Mouse (Mus musculus) heart, embryonic 11.5 days (tissue): ENCODE results near the gene Fas. TPM values are rescaled to one million over a fixed set of nuclear protein-coding genes. Genes with fewer than 3 reads are reported as not detected.

ENCODE experiments used
- ATAC-seq: fragments of 200-750 bp; cut with Nextera tagmentation; replicated peaks from 2 replicates; pipeline ENCODE4 v1.8.0; 2017; ENCODE audit warnings: moderate library complexity; ENCODE audit not compliant: insufficient number of reproducible peaks, low FRiP score, low TSS enrichment
- H3K27ac ChIP-seq: fragments of 300-500 bp; sonication (generic); 2 replicates; pipeline ENCODE4 v1.5.1; 2014; ENCODE audit warnings: mild to moderate bottlenecking, low read depth, low read length
- H3K27me3 ChIP-seq: fragments of 300-500 bp; sonication (generic); 2 replicates; pipeline ENCODE4 v1.6.1; 2014; ENCODE audit warnings: mild to moderate bottlenecking, low read length, mixed read lengths; ENCODE audit not compliant: control insufficient read depth, insufficient read depth
- H3K36me3 ChIP-seq: fragments of 300-500 bp; sonication (generic); 2 replicates; pipeline ENCODE4 v1.6.1; 2014; ENCODE audit warnings: mild to moderate bottlenecking, low read length, moderate library complexity, mixed read lengths; ENCODE audit not compliant: control insufficient read depth, insufficient read depth
- H3K4me1 ChIP-seq: fragments of 300-500 bp; sonication (generic); 2 replicates; pipeline ENCODE4 v1.6.1; 2014; ENCODE audit warnings: low read length; ENCODE audit not compliant: control insufficient read depth, insufficient read depth
- H3K4me2 ChIP-seq: fragments of 300-500 bp; sonication (generic); 2 replicates; pipeline ENCODE4 v1.6.1; 2014; ENCODE audit warnings: mild to moderate bottlenecking, moderate library complexity
- H3K4me3 ChIP-seq: fragments of 300-500 bp; sonication (generic); 2 replicates; pipeline ENCODE4 v1.5.1; 2014; ENCODE audit warnings: low read depth, low read length
- H3K9ac ChIP-seq: fragments of 300-500 bp; sonication (generic); 2 replicates; pipeline ENCODE4 v1.6.1; 2014; ENCODE audit warnings: mild to moderate bottlenecking, low read depth, low read length, moderate library complexity
- H3K9me3 ChIP-seq: fragments of 300-500 bp; sonication (generic); replicated peaks from 2 replicates; pipeline ENCODE4 v1.6.1; 2016; ENCODE audit warnings: low read length; ENCODE audit not compliant: control insufficient read depth
- WGBS: fragments of 180-500 bp; shearing (Covaris S2); extraction: QIAGEN DNeasy Blood & Tissue Kit; methylation state at CpG from one replicate; pipeline ENCODE4 v1.1.7; 2014; ENCODE audit not compliant: insufficient replicate concordance; 5-methylcytosine and 5-hydroxymethylcytosine counted together
- polyA plus RNA-seq: library from polyadenylated mRNA; unstranded; fragments of >200 nt; fragmentation: Nextera tagmentation; extraction: Ambion mirVana; gene quantifications from 2 replicates; pipeline ENCODE4 v1.2.1, GENCODE M21; 2014

Gene Fas
- polyA plus RNA-seq, 1 experiment from 2014 or later = 2.1 TPM

- H3K27me3 ChIP-seq = no peaks in the 10 kb centered on the region
- H3K9ac ChIP-seq = no peak overlapping the region
- H3K36me3 ChIP-seq = no peaks in the 10 kb centered on the region
- H3K4me3 ChIP-seq = no peak overlapping the region
- no peaks in the 10 kb centered on the region for H3K9me3 ChIP-seq
- H3K27ac ChIP-seq = no peak overlapping the region
- no peak for ATAC-seq
- H3K4me2 ChIP-seq = no peak overlapping the region
- 52% methylated on average over 8 of the region's 8 CpGs for WGBS
- H3K4me1 ChIP-seq = peaks cover 5% of the 10 kb centered on the region
These were observed 55.3 kb downstream of the Fas start for GRCm38 (mm10) chr19:34345616-34346267.

- 38% methylated on average over 3 of the region's 3 CpGs for whole genome bisulfite sequencing
- Histone ChIP-seq H3K27ac (no peak overlapping the region), H3K9ac (no peak overlapping the region), H3K4me3 (no peak overlapping the region), H3K4me1 (no peaks in the 10 kb centered on the region), H3K4me2 (no peak overlapping the region), H3K9me3 (no peaks in the 10 kb centered on the region), H3K27me3 (no peaks in the 10 kb centered on the region), H3K36me3 (no peaks in the 10 kb centered on the region)
- ATAC-seq = no peak
These were observed 62.9 kb downstream of the Fas start for GRCm38 (mm10) chr19:34353291-34353805.

GRCm38 (mm10) chr19:34362639-34363038, 72.2 kb downstream of the Fas start:
- no peak for ATAC-seq
- WGBS = 85% methylated on average over 1 of the region's 1 CpGs

GRCm38 (mm10) chr19:34369551-34369950, 79.1 kb downstream of the Fas start:
- no peak for ATAC-seq
- H3K36me3 ChIP-seq = no peaks in the 10 kb centered on the region
- no peak overlapping the region for H3K4me2 ChIP-seq
- no peak overlapping the region for H3K9ac ChIP-seq
- no peaks in the 10 kb centered on the region for H3K27me3 ChIP-seq
- no peaks in the 10 kb centered on the region; the same call in 1 of the 2 replicates for H3K4me1 ChIP-seq
- WGBS = 13% methylated on average over 1 of the region's 1 CpGs
- no peaks in the 10 kb centered on the region for H3K9me3 ChIP-seq
- H3K4me3 ChIP-seq = no peak overlapping the region
- H3K27ac ChIP-seq = no peak overlapping the region

More at GRCm38 (mm10) chr19:34362639-34363038, 72.2 kb downstream of the Fas start:
- H3K27me3 ChIP-seq = no peaks in the 10 kb centered on the region
- no peaks in the 10 kb centered on the region for H3K9me3 ChIP-seq
- H3K4me3 ChIP-seq = no peak overlapping the region
- no peaks in the 10 kb centered on the region for H3K36me3 ChIP-seq
- H3K4me2 ChIP-seq = no peak overlapping the region
- H3K9ac ChIP-seq = no peak overlapping the region
- no peaks in the 10 kb centered on the region for H3K4me1 ChIP-seq
- no peak overlapping the region for H3K27ac ChIP-seq

GRCm38 (mm10) chr19:34370397-34370796, 79.9 kb downstream of the Fas start:
- Histone ChIP-seq H3K36me3 (no peaks in the 10 kb centered on the region), H3K4me2 (no peak overlapping the region), H3K4me3 (no peak overlapping the region), H3K27me3 (no peaks in the 10 kb centered on the region), H3K9me3 (no peaks in the 10 kb centered on the region), H3K4me1 (no peaks in the 10 kb centered on the region; the same call in 1 of the 2 replicates), H3K27ac (no peak overlapping the region), H3K9ac (no peak overlapping the region)
- WGBS = 47% methylated on average over 3 of the region's 3 CpGs
- no peak for ATAC-seq

Other genes with a start within 250 kb of the Fas start
- not detected in 2 replicates for gene Lipn, start 223.3 kb upstream of the Fas start, polyA plus RNA-seq
- gene Lipm, start 189.7 kb upstream of the Fas start, polyA plus RNA-seq = not detected in 2 replicates
- gene Ankrd22, start 124.6 kb upstream of the Fas start, polyA plus RNA-seq = not detected in 2 replicates
- gene Stambpl1, start 98.4 kb upstream of the Fas start, polyA plus RNA-seq = 5.0 and 5.2 TPM in 2 replicates
- 1,416 and 1,586 TPM in 2 replicates for gene Acta2, start 35.1 kb upstream of the Fas start, polyA plus RNA-seq
- gene Ch25h, start 184.5 kb downstream of the Fas start, polyA plus RNA-seq = 1.8 and 3.7 TPM in 2 replicates
- 36.2 and 41.2 TPM in 2 replicates for gene Lipa, start 236.8 kb downstream of the Fas start, polyA plus RNA-seq